Mouse (Mus musculus): ENCODE data around the gene Rtbdn. TPM values are rescaled to one million over a fixed set of nuclear protein-coding genes. Genes with fewer than 3 reads are reported as not detected.

Rtbdn gene
- total RNA-seq, 2 experiments from 2014 or later: 0.71 to 1.1 TPM

- peak; percentile 40 to 53 for DNase-seq (ENCODE audit: low spot score in 2 of 2)
- intact Hi-C loops (cut with DNase I): loop anchor here (2.0 kb wide), 1 partner anchor 19 kb away; no protein-coding TSS in a partner anchor
Measured at GRCm38 (mm10) chr8:84945633-84946527, 911 bp upstream of the Rtbdn start.

GRCm38 (mm10) chr8:84947241-84947545 is 402 bp downstream of the Rtbdn start:
- intact Hi-C loops (cut with DNase I): loop anchor here (2.0 kb wide), 1 partner anchor 18 kb away; no protein-coding TSS in a partner anchor
- no peak for DNase-seq (ENCODE audit: low spot score in 2 of 2)

- intact Hi-C loops (cut with DNase I): no loop called here
- no peak for DNase-seq (ENCODE audit: low spot score in 2 of 2)
Measured at GRCm38 (mm10) chr8:84949753-84950152, 3.0 kb downstream of the Rtbdn start.

- intact Hi-C loops (cut with DNase I): no loop called here
- peak in 1 of 2 experiments; percentile 31 for DNase-seq (ENCODE audit: low spot score in 2 of 2)
Measured at GRCm38 (mm10) chr8:84952612-84953255, 5.9 kb downstream of the Rtbdn start.

GRCm38 (mm10) chr8:84956768-84957167 is 10.0 kb downstream of the Rtbdn start:
- intact Hi-C loops (cut with DNase I): loop anchor here (5.0 kb wide), 1 partner anchor 39 kb away; no protein-coding TSS in a partner anchor
- peak; percentile 73 to 84 for DNase-seq (ENCODE audit: low spot score in 2 of 2)

- no peak for DNase-seq (ENCODE audit: low spot score in 2 of 2)
- intact Hi-C loops (cut with DNase I): loop anchor here (5.0 kb wide), 2 partner anchors 33 to 43 kb away; no protein-coding TSS in a partner anchor
Measured at GRCm38 (mm10) chr8:84959811-84960210, 13.0 kb downstream of the Rtbdn start.

- intact Hi-C loops (cut with DNase I): loop anchor here (2.0 to 5.0 kb wide), 2 partner anchors 17 to 37 kb away; partner anchors contain the start of gene Rtbdn
- DNase-seq (ENCODE audit: low spot score in 2 of 2): no peak
Measured at GRCm38 (mm10) chr8:84963952-84964351, 17.2 kb downstream of the Rtbdn start.

GRCm38 (mm10) chr8:84965731-84966291 is 19.0 kb downstream of the Rtbdn start:
- DNase-seq (ENCODE audit: low spot score in 2 of 2): peak; percentile 94 to 98
- intact Hi-C loops (cut with DNase I): loop anchor here (2.0 kb wide), 1 partner anchor 19 kb away; the partner anchor contains the start of gene Rtbdn

- intact Hi-C loops (cut with DNase I): no loop called here
- DNase-seq (ENCODE audit: low spot score in 2 of 2): no peak
Measured at GRCm38 (mm10) chr8:84966603-84967002, 19.8 kb downstream of the Rtbdn start.

- intact Hi-C loops (cut with DNase I): no loop called here
- no peak for DNase-seq (ENCODE audit: low spot score in 2 of 2)
Measured at GRCm38 (mm10) chr8:84967532-84968304, 20.9 kb downstream of the Rtbdn start.

GRCm38 (mm10) chr8:84968650-84969049 is 21.9 kb downstream of the Rtbdn start:
- intact Hi-C loops (cut with DNase I): no loop called here
- no peak for DNase-seq (ENCODE audit: low spot score in 2 of 2)

- DNase-seq (ENCODE audit: low spot score in 2 of 2): peak; percentile 78 to 79
- intact Hi-C loops (cut with DNase I): no loop called here
Measured at GRCm38 (mm10) chr8:84969241-84970134, 22.7 kb downstream of the Rtbdn start, which contains the start of the genes Gm49661, Prdx2 and Rnaseh2a. Gm49661 (minus strand) TSS chr8:84969433. Prdx2 (plus strand) TSS chr8:84969587. Rnaseh2a (minus strand) TSS chr8:84969767.

- intact Hi-C loops (cut with DNase I): no loop called here
- DNase-seq (ENCODE audit: low spot score in 2 of 2): no peak
Measured at GRCm38 (mm10) chr8:84970135-84970790, 23.5 kb downstream of the Rtbdn start.

GRCm38 (mm10) chr8:84970913-84971312 is 24.1 kb downstream of the Rtbdn start:
- no peak for DNase-seq (ENCODE audit: low spot score in 2 of 2)
- intact Hi-C loops (cut with DNase I): no loop called here

GRCm38 (mm10) chr8:84973079-84973478 is 26.3 kb downstream of the Rtbdn start:
- DNase-seq (ENCODE audit: low spot score in 2 of 2): no peak
- intact Hi-C loops (cut with DNase I): no loop called here

GRCm38 (mm10) chr8:84973803-84974542 is 27.2 kb downstream of the Rtbdn start:
- peak in 1 of 2 experiments; percentile 63 for DNase-seq (ENCODE audit: low spot score in 2 of 2)
- intact Hi-C loops (cut with DNase I): loop anchor here (2.0 kb wide), 1 partner anchor 51 kb away; the partner anchor contains the start of gene Asna1

- intact Hi-C loops (cut with DNase I): loop anchor here (2.0 to 5.0 kb wide), 2 partner anchors 50 to 977 kb away; partner anchors contain the start of genes Asna1 and Samd1
- no peak for DNase-seq (ENCODE audit: low spot score in 2 of 2)
Measured at GRCm38 (mm10) chr8:84974543-84975142, 27.9 kb downstream of the Rtbdn start.
